ENCODE assay signal across 21 mouse cellular contexts in the genomic region with DNA sequence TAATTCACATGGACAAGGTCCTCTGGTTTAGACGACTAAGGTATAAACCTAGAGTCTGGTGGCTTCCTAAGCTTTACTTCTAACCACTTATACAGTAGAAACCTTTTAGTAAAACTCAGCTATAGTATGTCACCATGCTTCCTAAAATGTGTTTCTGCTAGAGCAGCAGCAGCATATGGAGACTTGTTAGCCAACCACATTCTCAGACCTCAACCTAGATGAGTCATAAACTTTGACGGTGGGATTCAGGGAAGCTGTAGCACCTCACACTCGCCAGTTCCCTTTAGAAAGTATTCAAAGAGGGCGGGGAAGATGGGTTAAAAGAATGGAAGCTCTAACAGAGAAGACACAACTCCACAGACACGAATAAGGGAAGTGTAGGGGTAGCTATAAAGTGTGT.
"Had no signal": no experiment of that assay in that cellular context is flagged by ENCODE, and none has a peak within 500 bp of the region (broad histone marks: within the 10 kb centered on the region; RNA-seq: fewer than 3 reads in every experiment).

No protein-coding gene starts in this region.

- ATAC-seq: forebrain, embryonic 13.5 days; forebrain, embryonic 14.5 days; forebrain, embryonic 15.5 days; forebrain, embryonic 16.5 days; forebrain, postnatal 0 days had no signal

- DNase-seq: cerebellum, adult 8-10 months; cerebellum, adult 9-10 months; cerebellum, adult 9-11 months; cerebellum, postnatal 10 days; cerebellum, postnatal 14 days; cerebellum, postnatal 25 days; cerebellum, postnatal 36 days; embryo, embryonic 11 days; forebrain, postnatal 0 days; gastrocnemius, adult 2 months; gastrocnemius, postnatal 10 days; gastrocnemius, postnatal 14 days; gastrocnemius, postnatal 25 days; gastrocnemius, postnatal 36 days; heart, adult 11 months; heart, adult 18-20 months; heart, adult 2 months had no signal
